Mouse (Mus musculus): ENCODE measurements around the gene Bbs1.
"Not testable (repeated sequence)": the region's sequence is repeated elsewhere in the genome, so short reads cannot be mapped to it uniquely, and the experiment has no call there.

Gene Bbs1

GRCm38 (mm10) chr19:4905979-4906794 is at the start of gene Bbs1:
Gene Bbs1 (minus strand): TSS chr19:4906628.
- peak; percentile 80 for DNase-seq

- DNase-seq, result not testable (repeated sequence)
Measured at GRCm38 (mm10) chr19:4948641-4949040, 42.2 kb upstream of the Bbs1 start.

- no peak for DNase-seq
Measured at GRCm38 (mm10) chr19:4945540-4945939, 39.1 kb upstream of the Bbs1 start.

GRCm38 (mm10) chr19:4943253-4943588 is 36.8 kb upstream of the Bbs1 start:
- DNase-seq, result no peak

- peak; percentile 83 for DNase-seq
Measured at GRCm38 (mm10) chr19:4942551-4943252, 36.3 kb upstream of the Bbs1 start, which contains the start of gene Peli3. Gene Peli3 (minus strand): TSS chr19:4943127.

- no peak for DNase-seq
Measured at GRCm38 (mm10) chr19:4937444-4938310, 31.2 kb upstream of the Bbs1 start.

- no peak for DNase-seq
Measured at GRCm38 (mm10) chr19:4936896-4937295, 30.5 kb upstream of the Bbs1 start.

GRCm38 (mm10) chr19:4928781-4929180 is 22.4 kb upstream of the Bbs1 start:
- peak; percentile 18 for DNase-seq

- DNase-seq, result peak; percentile 99
Measured at GRCm38 (mm10) chr19:4927904-4928531, 21.6 kb upstream of the Bbs1 start, which contains the start of gene Dpp3. Gene Dpp3 (minus strand): TSS chr19:4928287.

- DNase-seq, result no peak
Measured at GRCm38 (mm10) chr19:4925121-4925860, 18.9 kb upstream of the Bbs1 start.

- no peak for DNase-seq
Measured at GRCm38 (mm10) chr19:4919652-4920051, 13.2 kb upstream of the Bbs1 start.

- DNase-seq, result no peak
Measured at GRCm38 (mm10) chr19:4916827-4917226, 10.4 kb upstream of the Bbs1 start.

- DNase-seq, result no peak
Measured at GRCm38 (mm10) chr19:4915924-4916603, 9.6 kb upstream of the Bbs1 start.

- DNase-seq, result no peak
Measured at GRCm38 (mm10) chr19:4909376-4909775, 2.9 kb upstream of the Bbs1 start.

- peak; percentile 24 for DNase-seq
Measured at GRCm38 (mm10) chr19:4908107-4908506, 1.7 kb upstream of the Bbs1 start.

- DNase-seq, result no peak
Measured at GRCm38 (mm10) chr19:4899888-4900287, 6.5 kb downstream of the Bbs1 start.

GRCm38 (mm10) chr19:4898972-4899371 is 7.5 kb downstream of the Bbs1 start:
- no peak for DNase-seq

- no peak for DNase-seq
Measured at GRCm38 (mm10) chr19:4896780-4897520, 9.5 kb downstream of the Bbs1 start.

- DNase-seq, result no peak
Measured at GRCm38 (mm10) chr19:4891798-4892197, 14.6 kb downstream of the Bbs1 start.

GRCm38 (mm10) chr19:4889791-4890190 is 16.6 kb downstream of the Bbs1 start:
- DNase-seq, result no peak

- DNase-seq, result no peak
Measured at GRCm38 (mm10) chr19:4883961-4884360, 22.5 kb downstream of the Bbs1 start.
